Mouse (Mus musculus) embryonic facial prominence, embryonic 14.5 days (tissue): ENCODE data around the gene Tmem176b. TPM values are rescaled to one million over a fixed set of nuclear protein-coding genes. Genes with fewer than 3 reads are reported as not detected.
"Not testable (repeated sequence)": the region's sequence is repeated elsewhere in the genome, so short reads cannot be mapped to it uniquely, and the experiment has no call there.

Source experiments
- ATAC-seq: fragments of 200-750 bp; cut with Nextera tagmentation; 2 replicates; pipeline ENCODE4 v1.8.0; 2017; ENCODE audit warnings: low read depth, moderate number of reproducible peaks, moderate TSS enrichment
- DNase-seq: peaks from one replicate; pipeline ENCODE4 v3.0.0-alpha.2; 2015; ENCODE audit warnings: low spot score
- H3K27ac ChIP-seq: fragments of 300-500 bp; sonication (generic); replicated peaks from 2 replicates; pipeline ENCODE4 v1.5.1; 2014; ENCODE audit warnings: low read depth, mild to moderate bottlenecking, low read length, moderate library complexity
- H3K27me3 ChIP-seq: fragments of 300-500 bp; sonication (generic); replicated peaks from 2 replicates; pipeline ENCODE4 v1.6.1; 2014; ENCODE audit warnings: low read length; ENCODE audit not compliant: control insufficient read depth, insufficient read depth
- H3K36me3 ChIP-seq: fragments of 300-500 bp; sonication (generic); 2 replicates; pipeline ENCODE4 v1.6.1; 2014; ENCODE audit warnings: low read length, mixed read lengths; ENCODE audit not compliant: control insufficient read depth, insufficient read depth
- H3K4me1 ChIP-seq: fragments of 300-500 bp; sonication (generic); 2 replicates; pipeline ENCODE4 v1.6.1; 2014; ENCODE audit warnings: antibody characterized with exemption, low read length; ENCODE audit not compliant: control insufficient read depth, insufficient read depth
- H3K4me2 ChIP-seq: fragments of 300-500 bp; sonication (generic); 2 replicates; pipeline ENCODE4 v1.6.1; 2014; ENCODE audit warnings: low read depth, mild to moderate bottlenecking, low read length, moderate library complexity, mixed read lengths
- H3K4me3 ChIP-seq: fragments of 300-500 bp; sonication (generic); 2 replicates; pipeline ENCODE4 v1.5.1; 2014; ENCODE audit warnings: low read depth, mild to moderate bottlenecking, low read length
- H3K9ac ChIP-seq: fragments of 300-500 bp; sonication (generic); 2 replicates; pipeline ENCODE4 v1.6.1; 2014; ENCODE audit warnings: low read depth, mild to moderate bottlenecking, low read length, moderate library complexity, mixed read lengths
- H3K9me3 ChIP-seq: fragments of 300-500 bp; sonication (generic); 2 replicates; pipeline ENCODE4 v1.6.1; 2016; ENCODE audit warnings: low read length; ENCODE audit not compliant: control insufficient read depth
- WGBS: fragments of 180-500 bp; shearing (Covaris S2); extraction: QIAGEN DNeasy Blood & Tissue Kit; methylation state at CpG from one replicate; pipeline ENCODE4 v1.1.7; 2014; 5-methylcytosine and 5-hydroxymethylcytosine counted together
- polyA plus RNA-seq: library from polyadenylated mRNA; unstranded; fragments of >200 nt; fragmentation: Nextera tagmentation; extraction: Ambion mirVana; gene quantifications from 2 replicates; pipeline ENCODE4 v1.2.1, GENCODE M21; 2014

Tmem176b gene
- 244 and 254 TPM in 2 replicates for polyA plus RNA-seq

DNA sequence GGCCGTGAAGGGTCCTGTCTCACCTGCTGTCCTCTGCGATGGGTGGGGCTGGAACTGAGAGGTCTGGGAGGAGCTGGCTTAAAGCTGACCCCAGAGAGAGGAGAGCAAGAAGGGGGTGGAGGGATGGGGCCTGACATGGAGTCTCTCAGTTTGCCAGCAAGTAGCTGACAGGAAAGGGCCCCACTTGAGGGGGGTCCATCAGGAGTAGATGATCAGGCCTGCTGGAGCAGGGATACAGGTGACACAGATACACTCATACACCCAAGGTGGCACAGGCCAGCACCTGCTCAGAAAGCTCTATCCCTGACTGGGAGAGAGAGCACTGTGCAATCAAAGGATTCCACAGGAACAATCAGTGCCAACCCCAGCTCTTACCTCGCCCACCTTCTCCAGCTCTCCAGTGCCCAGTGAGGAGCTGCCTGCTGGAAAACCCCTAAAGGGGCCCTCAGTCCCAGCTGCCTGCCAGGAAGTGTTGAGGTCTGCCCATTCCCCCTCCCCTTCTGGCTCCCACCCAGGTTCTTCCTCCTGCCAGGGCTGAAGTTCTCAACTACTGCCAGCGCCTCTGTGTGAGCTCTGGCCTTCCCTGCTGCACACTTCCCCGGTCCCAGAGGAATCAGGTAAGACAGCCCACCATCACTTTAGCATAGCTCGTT is at the start of gene Tmem176b:
Gene Tmem176b (minus strand): TSS at position 524 of the 653 bp plus-strand sequence.
- H3K27ac ChIP-seq = peak within 1 kb of the TSS; percentile 87
- peak; percentile 95 for ATAC-seq
- 2% methylated on average over 5 of the region's 6 CpGs for WGBS
- H3K4me1 ChIP-seq = peaks cover 32% of the 10 kb centered on the region
- peak within 1 kb of the TSS; percentile 47 for H3K4me3 ChIP-seq
- H3K27me3 ChIP-seq = no peaks in the 10 kb centered on the region
- peak; percentile 98 for DNase-seq
- peak within 1 kb of the TSS; percentile 78 for H3K4me2 ChIP-seq
- peak within 1 kb of the TSS; percentile 74 for H3K9ac ChIP-seq
- peaks cover 38% of the 10 kb centered on the region for H3K36me3 ChIP-seq
- H3K9me3 ChIP-seq = no peaks in the 10 kb centered on the region

DNA sequence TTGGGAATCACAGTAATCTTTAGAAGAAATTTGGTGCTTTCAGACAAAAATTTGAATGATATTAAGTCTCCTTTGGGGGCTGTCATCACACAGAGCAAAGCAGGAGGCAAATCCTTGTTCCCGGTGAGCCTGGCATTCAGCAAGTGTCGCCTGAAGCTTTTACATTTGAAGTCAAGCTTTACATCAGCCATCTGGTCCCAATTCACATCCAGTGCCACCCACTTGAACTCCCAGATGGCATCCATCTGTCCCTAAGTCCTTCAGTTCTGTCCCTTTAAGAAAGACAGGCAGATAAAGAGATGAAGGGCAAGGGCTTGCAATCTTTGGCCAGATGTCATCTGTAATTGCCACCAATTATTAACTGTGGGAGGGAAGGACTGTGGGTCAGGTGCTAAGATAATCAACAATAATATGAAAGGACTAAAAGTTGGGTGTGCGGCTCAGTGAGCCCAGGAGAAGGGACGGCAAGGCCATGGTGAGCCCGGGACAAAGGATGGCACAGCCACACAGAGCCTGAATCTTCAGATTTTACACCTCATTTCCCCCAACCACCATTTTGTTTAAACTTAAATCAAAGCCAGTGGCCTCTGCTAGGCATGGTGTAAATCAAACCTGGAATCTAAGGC is 35.3 kb upstream of the Tmem176b start:
- H3K27me3 ChIP-seq = no peaks in the 10 kb centered on the region
- no peak for ATAC-seq
- no peak overlapping the region for H3K27ac ChIP-seq
- no peak overlapping the region for H3K4me3 ChIP-seq
- no peak overlapping the region for H3K9ac ChIP-seq
- peak; percentile 17 for DNase-seq
- H3K4me1 ChIP-seq = no peaks in the 10 kb centered on the region
- H3K9me3 ChIP-seq = no peaks in the 10 kb centered on the region
- WGBS = 51% methylated on average over 5 of the region's 5 CpGs
- H3K36me3 ChIP-seq = no peaks in the 10 kb centered on the region
- no peak overlapping the region for H3K4me2 ChIP-seq

GRCm38 (mm10) chr6:48875515-48875914 is 34.2 kb upstream of the Tmem176b start:
- no peak for ATAC-seq
- 82% methylated on average over 6 of the region's 6 CpGs for WGBS

GRCm38 (mm10) chr6:48874576-48874975 is 33.3 kb upstream of the Tmem176b start:
- H3K4me2 ChIP-seq = no peak overlapping the region
- DNase-seq (no peak), ATAC-seq (no peak)
- no peaks in the 10 kb centered on the region for H3K4me1 ChIP-seq
- H3K27ac ChIP-seq = no peak overlapping the region
- WGBS = 79% methylated on average over 4 of the region's 4 CpGs
- H3K9me3 ChIP-seq = no peaks in the 10 kb centered on the region
- no peaks in the 10 kb centered on the region for H3K27me3 ChIP-seq
- no peak overlapping the region for H3K4me3 ChIP-seq
- H3K9ac ChIP-seq = no peak overlapping the region
- no peaks in the 10 kb centered on the region for H3K36me3 ChIP-seq

More at GRCm38 (mm10) chr6:48875515-48875914, 34.2 kb upstream of the Tmem176b start:
- no peak for DNase-seq
- Histone ChIP-seq H3K4me2 (no peak overlapping the region), H3K4me3 (no peak overlapping the region), H3K36me3 (no peaks in the 10 kb centered on the region), H3K9me3 (no peaks in the 10 kb centered on the region), H3K4me1 (no peaks in the 10 kb centered on the region), H3K27me3 (no peaks in the 10 kb centered on the region), H3K27ac (no peak overlapping the region), H3K9ac (no peak overlapping the region)

DNA sequence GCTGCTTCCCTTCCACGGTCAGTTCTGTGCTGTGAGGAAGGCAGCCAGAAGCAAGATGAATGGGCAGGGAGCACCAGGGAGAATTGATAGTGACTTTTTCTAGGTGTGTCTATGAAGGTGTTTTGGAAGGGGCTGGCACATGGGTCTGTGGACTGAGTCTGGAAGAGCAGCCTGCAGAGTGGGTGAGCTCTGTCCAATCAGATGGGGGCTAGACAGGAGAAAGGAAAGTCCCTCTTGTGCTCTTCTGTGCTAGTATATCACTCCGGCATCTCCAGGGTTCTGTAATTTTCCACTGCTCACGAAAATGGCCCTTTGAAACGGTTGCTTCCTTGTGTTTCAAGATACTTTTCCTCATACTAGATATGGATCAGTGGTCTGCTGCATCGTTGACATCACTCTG is 31.3 kb upstream of the Tmem176b start, which contains the start of gene Aoc1:
Gene Aoc1 (plus strand): TSS at position 301 of the 400 bp plus-strand sequence.
- DNase-seq = no peak
- H3K27ac ChIP-seq = no peak within 1 kb of the TSS
- WGBS = 78% methylated on average over 5 of the region's 5 CpGs
- ATAC-seq = no peak
- H3K36me3 ChIP-seq = no peaks in the 10 kb centered on the region
- no peaks in the 10 kb centered on the region for H3K27me3 ChIP-seq
- no peak within 1 kb of the TSS for H3K4me2 ChIP-seq
- no peaks in the 10 kb centered on the region for H3K4me1 ChIP-seq
- no peak within 1 kb of the TSS for H3K9ac ChIP-seq
- H3K9me3 ChIP-seq = no peaks in the 10 kb centered on the region
- no peak within 1 kb of the TSS for H3K4me3 ChIP-seq

GRCm38 (mm10) chr6:48869774-48870173 is 28.5 kb upstream of the Tmem176b start:
- H3K4me3 ChIP-seq = no peak overlapping the region
- H3K9ac ChIP-seq = no peak overlapping the region
- 85% methylated on average over 2 of the region's 2 CpGs for WGBS
- no peak overlapping the region for H3K27ac ChIP-seq
- ATAC-seq (no peak), DNase-seq (no peak)
- H3K36me3 ChIP-seq = no peaks in the 10 kb centered on the region
- H3K4me2 ChIP-seq = no peak overlapping the region
- no peaks in the 10 kb centered on the region for H3K27me3 ChIP-seq
- no peaks in the 10 kb centered on the region for H3K4me1 ChIP-seq
- H3K9me3 ChIP-seq = no peaks in the 10 kb centered on the region

- no peaks in the 10 kb centered on the region for H3K4me1 ChIP-seq
- no peak for DNase-seq
Measured at GRCm38 (mm10) chr6:48867158-48867557, 25.9 kb upstream of the Tmem176b start.

GRCm38 (mm10) chr6:48866355-48866950 is 25.2 kb upstream of the Tmem176b start:
- not testable (repeated sequence) for H3K4me1 ChIP-seq, DNase-seq, ATAC-seq, H3K4me3 ChIP-seq, H3K27ac ChIP-seq, H3K9ac ChIP-seq, H3K9me3 ChIP-seq, H3K4me2 ChIP-seq, H3K27me3 ChIP-seq, H3K36me3 ChIP-seq
- 20% methylated on average over 1 of the region's 1 CpGs for WGBS

More at GRCm38 (mm10) chr6:48867158-48867557, 25.9 kb upstream of the Tmem176b start:
- WGBS = 66% methylated on average over 4 of the region's 4 CpGs
- Histone ChIP-seq H3K4me3 (no peak overlapping the region), H3K4me2 (no peak overlapping the region), H3K27me3 (no peaks in the 10 kb centered on the region), H3K27ac (no peak overlapping the region), H3K36me3 (no peaks in the 10 kb centered on the region), H3K9ac (no peak overlapping the region), H3K9me3 (no peaks in the 10 kb centered on the region)
- ATAC-seq = no peak
